Mouse (Mus musculus): ENCODE measurements around the gene Olfr262.
"Not testable (repeated sequence)": the region's sequence is repeated elsewhere in the genome, so short reads cannot be mapped to it uniquely, and the experiment has no call there.

Gene Olfr262

DNA sequence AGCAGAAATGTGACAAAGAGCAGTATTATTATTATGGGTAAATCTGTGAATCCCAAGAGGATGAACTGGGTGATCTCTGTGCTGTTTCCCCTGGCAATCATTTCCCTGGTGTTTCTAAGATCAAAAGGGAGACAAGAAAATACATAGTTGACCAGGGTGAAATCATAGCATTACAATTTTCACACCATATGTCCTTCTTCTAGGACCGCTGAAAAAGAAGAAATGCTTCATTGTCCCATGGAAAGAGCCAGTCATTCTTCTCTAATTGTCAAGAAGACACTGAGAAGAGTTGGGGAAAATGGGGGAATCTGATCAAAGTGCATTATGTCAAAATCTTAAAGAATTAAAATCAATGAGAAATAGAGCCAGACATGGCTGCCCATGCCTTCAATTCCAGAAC is at the start of gene Olfr262:
Gene Olfr262 (minus strand): TSS at position 101 of the 400 bp plus-strand sequence.
- no peak for DNase-seq (ENCODE audit: low spot score)

DNA sequence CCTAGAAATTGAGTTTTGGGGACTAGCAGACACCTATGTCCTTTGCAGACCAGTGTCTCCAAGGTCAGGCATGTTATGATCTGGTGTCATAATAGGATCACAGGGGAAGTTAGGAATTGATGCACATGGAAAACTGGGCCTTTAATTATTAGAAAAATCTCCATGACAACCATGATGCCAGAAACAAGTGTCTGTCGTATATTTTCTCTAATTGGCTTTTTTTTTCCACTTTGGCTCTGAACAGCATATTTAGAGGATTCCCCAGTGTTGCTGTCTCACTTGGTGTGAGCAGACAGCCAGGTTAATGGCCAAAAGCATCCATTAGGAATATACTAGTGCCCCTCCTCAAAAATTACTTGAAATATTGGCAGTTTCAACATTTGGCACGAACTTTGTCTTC is 38.1 kb upstream of the Olfr262 start, which contains the start of gene Olfr1434:
Gene Olfr1434 (plus strand): TSS at position 301 of the 400 bp plus-strand sequence.
- DNase-seq (ENCODE audit: low spot score): no peak

DNA sequence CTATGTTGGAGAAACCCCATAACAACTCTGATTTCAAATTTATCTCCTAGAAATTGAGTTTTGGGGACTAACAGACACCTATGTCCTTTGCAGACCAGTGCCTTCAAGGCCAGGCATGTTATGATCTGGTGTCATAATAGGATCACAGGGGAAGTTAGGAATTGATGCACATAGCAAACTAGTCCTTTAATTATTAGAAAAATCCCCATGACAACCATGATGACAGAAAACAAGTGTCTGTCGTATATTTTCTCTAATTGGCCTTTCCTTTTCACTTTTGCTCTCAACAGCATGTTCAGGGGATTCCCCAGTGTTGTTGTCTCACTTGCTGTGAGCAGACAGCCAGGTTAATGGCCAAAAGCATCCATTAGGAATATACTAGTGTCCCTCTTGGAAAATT is 19.3 kb upstream of the Olfr262 start, which contains the start of gene Olfr235:
Gene Olfr235 (plus strand): TSS at position 301 of the 400 bp plus-strand sequence.
- no peak for DNase-seq (ENCODE audit: low spot score)

DNA sequence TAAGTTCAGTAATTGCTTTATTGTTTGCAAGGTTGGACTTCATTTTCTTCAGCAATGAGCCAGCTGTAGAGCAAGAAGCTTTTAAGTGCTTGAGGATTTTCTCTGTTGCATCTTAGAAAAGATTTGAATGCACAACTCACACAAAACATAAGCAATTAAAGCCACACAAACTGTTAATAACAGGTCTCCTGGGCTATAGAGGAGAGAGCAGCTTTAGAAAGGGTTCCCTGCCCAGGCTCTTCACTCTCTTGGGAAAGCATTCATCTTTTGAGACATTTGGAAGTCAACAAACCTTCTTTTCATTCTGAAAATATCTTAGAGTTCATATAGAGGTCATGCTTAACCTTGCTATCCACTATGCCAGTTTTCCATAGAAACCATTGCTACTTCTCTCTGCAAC is 9.0 kb downstream of the Olfr262 start, which contains the start of gene Olfr1432:
Gene Olfr1432 (minus strand): TSS at position 101 of the 400 bp plus-strand sequence.
- DNase-seq (ENCODE audit: low spot score): not testable (repeated sequence)

DNA sequence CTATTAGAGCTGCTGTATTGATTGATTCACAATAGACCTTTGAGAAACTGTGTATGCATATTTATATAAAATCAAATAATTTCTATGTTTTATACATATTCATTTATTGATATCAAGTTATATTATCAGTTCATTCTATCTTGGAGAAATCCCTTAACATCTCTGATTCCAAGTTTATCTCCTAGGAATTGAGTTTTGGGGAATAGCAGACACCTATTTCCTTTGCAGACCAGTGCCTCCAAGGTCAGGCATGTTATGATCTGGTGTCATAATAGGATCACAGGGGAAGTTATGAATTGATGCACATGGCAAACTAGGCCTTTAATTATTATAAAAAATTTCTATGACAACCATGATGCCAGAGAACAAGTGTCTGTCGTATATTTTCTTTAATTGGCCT is 41.1 kb downstream of the Olfr262 start, which contains the start of gene Olfr1431:
Gene Olfr1431 (plus strand): TSS at position 301 of the 400 bp plus-strand sequence.
- DNase-seq (ENCODE audit: low spot score): no peak

DNA sequence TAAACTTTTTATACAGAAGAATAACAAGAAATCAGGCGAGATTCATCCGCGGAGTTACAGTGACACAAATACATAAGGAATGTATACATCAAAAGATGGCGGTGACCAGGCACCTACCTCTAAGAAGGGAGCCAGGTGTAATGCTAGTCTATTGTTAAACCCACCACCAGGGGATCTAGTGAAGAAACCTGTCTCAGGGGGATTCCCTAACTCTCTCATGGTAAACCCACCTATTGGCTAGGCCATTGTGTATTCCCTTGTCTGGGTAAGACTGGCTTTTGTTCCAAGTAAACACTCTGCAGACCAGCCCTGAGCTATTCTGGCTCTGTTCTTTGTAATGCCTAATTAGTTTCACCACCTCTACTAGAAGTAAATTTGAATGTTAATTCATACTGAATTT is 42.4 kb downstream of the Olfr262 start:
- DNase-seq (ENCODE audit: low spot score): not testable (repeated sequence)

Data from T-cell, adult 2 months (primary cell).